Mouse (Mus musculus) thymus, adult 2 months (tissue): Measurements from ENCODE around the gene Abtb2. TPM values are rescaled to one million over a fixed set of nuclear protein-coding genes. Genes with fewer than 3 reads are reported as not detected.

ENCODE experiments used
- DNase-seq: peaks from one replicate; pipeline ENCODE4 v3.0.0; 2021
- H3K27ac ChIP-seq: fragments of 200-500 bp; 2 replicates; pipeline ENCODE4 v1.5.1; 2012; ENCODE audit warnings: low read length, control low read depth; ENCODE audit not compliant: control insufficient read depth, insufficient read depth
- H3K27me3 ChIP-seq: fragments of 200-500 bp; 2 replicates; pipeline ENCODE4 v1.6.1; 2012; ENCODE audit warnings: mild to moderate bottlenecking, low read length, moderate library complexity, mixed read lengths; ENCODE audit not compliant: control insufficient read depth, insufficient read depth
- H3K36me3 ChIP-seq: fragments of 200-500 bp; 2 replicates; pipeline ENCODE4 v1.6.1; 2012; ENCODE audit warnings: mild to moderate bottlenecking, low read length, moderate library complexity; ENCODE audit not compliant: control insufficient read depth, insufficient read depth
- H3K4me1 ChIP-seq: fragments of 200-500 bp; replicated peaks from 2 replicates; pipeline ENCODE4 v1.6.1; 2012; ENCODE audit warnings: low read length; ENCODE audit not compliant: control insufficient read depth, insufficient read depth
- H3K4me3 ChIP-seq: fragments of 200-500 bp; 2 replicates; pipeline ENCODE4 v1.5.1; 2012; ENCODE audit warnings: mild to moderate bottlenecking, low read length, control low read depth, moderate library complexity; ENCODE audit not compliant: control insufficient read depth, insufficient read depth
- CTCF ChIP-seq: fragments of 200-500 bp; IDR thresholded peaks from 2 replicates; pipeline ENCODE4 v1.5.1; 2012; ENCODE audit warnings: mild to moderate bottlenecking, control low read depth, low read length, moderate library complexity, borderline replicate concordance; ENCODE audit not compliant: control insufficient read depth, poor library complexity, insufficient read depth; ENCODE audit errors: extremely low read depth
- POLR2A ChIP-seq: fragments of 200-500 bp; IDR thresholded peaks from 2 replicates; pipeline ENCODE4 v1.6.1; 2012; ENCODE audit warnings: mild to moderate bottlenecking, low read length, control low read depth, moderate library complexity; ENCODE audit not compliant: control insufficient read depth, poor library complexity, insufficient read depth; ENCODE audit errors: extremely low read depth
- WGBS: fragments of 180-500 bp; shearing (Covaris S2); methylation state at CpG from one replicate; pipeline ENCODE4 v1.1.7; 2018; 5-methylcytosine and 5-hydroxymethylcytosine counted together
- polyA plus RNA-seq: library from polyadenylated mRNA; depleted of rRNA; stranded (reverse); fragments of >200 nt; gene quantifications from 2 replicates; pipeline ENCODE4 v1.2.3, GENCODE M21; 2012; rRNA removed

The Abtb2 gene
- polyA plus RNA-seq, 1 experiment, result 110 TPM

DNA sequence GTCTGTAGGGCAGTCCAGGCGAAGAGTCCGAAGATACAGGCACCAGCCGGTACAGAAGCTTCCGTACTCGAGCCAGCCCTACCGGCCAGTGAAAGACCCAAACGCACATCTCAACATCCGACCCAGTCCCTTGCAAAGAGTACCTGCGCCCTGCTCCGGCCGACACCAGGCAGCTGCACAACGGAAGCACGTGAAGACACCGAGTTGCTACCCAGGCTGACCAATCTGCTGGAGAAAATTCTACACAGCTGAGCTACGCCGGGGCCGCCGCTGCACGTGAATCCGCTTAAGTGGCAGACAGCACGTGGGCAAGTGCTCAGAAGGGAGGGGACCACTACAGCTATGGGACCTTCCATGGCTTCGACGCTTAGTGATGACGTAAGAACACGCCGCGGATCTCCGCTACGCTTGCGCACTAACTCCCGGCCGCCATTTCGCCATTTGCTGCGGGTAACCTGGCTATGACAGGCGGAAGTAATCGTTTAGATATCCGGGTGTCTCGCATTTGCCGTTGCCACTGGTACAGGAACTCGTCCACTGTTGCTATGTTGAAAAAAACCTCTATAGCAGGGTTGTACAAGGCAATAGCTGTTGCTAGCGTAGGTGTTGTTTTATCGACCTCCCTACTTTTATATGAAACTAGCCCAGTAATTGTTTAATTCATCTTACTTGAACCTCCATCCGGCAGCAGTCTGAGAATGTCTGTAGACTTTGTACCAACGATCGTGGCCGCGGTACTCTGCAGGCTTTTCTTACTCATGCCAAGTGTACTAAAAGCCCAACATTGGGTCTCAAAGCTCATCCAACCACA lies 195.0 kb downstream of the Abtb2 start, which contains the start of gene Nat10:
TSS of gene Nat10 (minus strand) at position 365 of the 811 bp plus-strand sequence.
- Histone ChIP-seq H3K4me3 (peak within 1 kb of the TSS; percentile 56), H3K4me1 (peaks cover 2% of the 10 kb centered on the region; the same call in 1 of the 2 replicates), H3K27me3 (no peaks in the 10 kb centered on the region), H3K27ac (no peak within 1 kb of the TSS), H3K36me3 (peaks cover 5% of the 10 kb centered on the region)
- peak; percentile 97 for DNase-seq
- no peak; the same call in 1 of the 2 replicates for TF ChIP-seq CTCF
- TF ChIP-seq POLR2A, result no peak
- WGBS, result under 1% methylated on average over 47 of the region's 47 CpGs

DNA sequence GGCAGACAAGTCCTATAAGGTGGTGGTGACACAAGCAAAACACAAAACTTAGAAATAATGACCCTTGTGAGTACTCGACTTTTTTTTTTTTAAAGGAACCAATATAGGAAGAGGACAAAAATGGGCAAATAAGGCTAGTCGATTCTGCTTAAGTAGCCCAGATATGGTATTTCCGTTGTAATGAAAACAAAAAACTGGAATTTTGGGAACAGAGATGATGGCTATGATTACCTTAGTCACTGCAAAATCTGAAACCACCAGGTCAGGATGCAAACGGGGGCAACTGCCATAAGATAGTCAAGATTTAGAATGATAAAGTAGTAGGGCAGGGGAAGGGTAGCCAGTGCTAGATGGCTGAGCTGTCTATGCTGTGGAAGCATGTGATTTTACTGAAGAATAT lies 195.9 kb downstream of the Abtb2 start:
- no peak overlapping the region for H3K4me3 ChIP-seq
- DNase-seq, result no peak
- no peak overlapping the region for H3K27ac ChIP-seq
- H3K27me3 ChIP-seq, result no peaks in the 10 kb centered on the region
- H3K36me3 ChIP-seq, result peaks cover 14% of the 10 kb centered on the region
- no peak for TF ChIP-seq POLR2A
- 30% methylated on average over 4 of the region's 4 CpGs for WGBS
- H3K4me1 ChIP-seq, result peaks cover 2% of the 10 kb centered on the region; the same call in 1 of the 2 replicates

DNA sequence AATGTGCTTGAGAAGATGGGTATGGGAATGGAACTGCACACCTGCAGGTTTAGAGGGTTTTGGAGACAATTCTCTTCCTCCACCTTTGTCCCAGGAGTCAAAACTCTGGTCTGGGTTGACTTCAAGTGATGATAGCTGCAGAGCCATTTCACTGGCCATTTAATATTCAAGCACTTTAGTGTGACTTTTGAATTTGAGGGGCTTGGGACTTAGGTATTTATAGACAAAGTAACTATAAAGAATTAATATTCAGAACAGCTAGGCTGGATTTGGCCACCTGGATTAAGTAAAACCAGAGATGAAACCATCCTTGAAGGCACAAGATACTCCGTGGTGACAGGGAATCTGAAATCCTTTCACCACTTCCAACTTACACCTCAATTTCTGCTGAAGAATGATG lies 196.4 kb downstream of the Abtb2 start:
- peaks cover 2% of the 10 kb centered on the region; the same call in 1 of the 2 replicates for H3K4me1 ChIP-seq
- H3K4me3 ChIP-seq, result no peak overlapping the region
- no peak overlapping the region for H3K27ac ChIP-seq
- 83% methylated on average over 1 of the region's 1 CpGs for WGBS
- TF ChIP-seq POLR2A (no peak), CTCF (no peak)
- peaks cover 17% of the 10 kb centered on the region for H3K36me3 ChIP-seq
- DNase-seq, result no peak
- H3K27me3 ChIP-seq, result no peaks in the 10 kb centered on the region

Other genes starting within 250 kb of the Abtb2 start
- gene Elf5, start 154.6 kb upstream of the Abtb2 start, polyA plus RNA-seq, result 0.38 and 0.54 TPM in 2 replicates
- 67.9 and 77.6 TPM in 2 replicates for gene Cat, start 81.2 kb upstream of the Abtb2 start, polyA plus RNA-seq
- 70.1 and 80.2 TPM in 2 replicates for gene Nat10, start 195.0 kb downstream of the Abtb2 start, polyA plus RNA-seq
- 182 and 242 TPM in 2 replicates for gene Caprin1, start 231.3 kb downstream of the Abtb2 start, polyA plus RNA-seq